Mouse (Mus musculus) 3T3-L1 (cell line): ENCODE results near the gene Kcna1.

Experiments
- DNase-seq: peaks from one replicate; pipeline ENCODE4 v3.0.0-alpha.2; 2015; ENCODE audit warnings: low read depth, low spot score

Kcna1 gene

GRCm38 (mm10) chr6:126597741-126598140 lies 48.4 kb downstream of the Kcna1 start:
- DNase-seq, result no peak

DNA sequence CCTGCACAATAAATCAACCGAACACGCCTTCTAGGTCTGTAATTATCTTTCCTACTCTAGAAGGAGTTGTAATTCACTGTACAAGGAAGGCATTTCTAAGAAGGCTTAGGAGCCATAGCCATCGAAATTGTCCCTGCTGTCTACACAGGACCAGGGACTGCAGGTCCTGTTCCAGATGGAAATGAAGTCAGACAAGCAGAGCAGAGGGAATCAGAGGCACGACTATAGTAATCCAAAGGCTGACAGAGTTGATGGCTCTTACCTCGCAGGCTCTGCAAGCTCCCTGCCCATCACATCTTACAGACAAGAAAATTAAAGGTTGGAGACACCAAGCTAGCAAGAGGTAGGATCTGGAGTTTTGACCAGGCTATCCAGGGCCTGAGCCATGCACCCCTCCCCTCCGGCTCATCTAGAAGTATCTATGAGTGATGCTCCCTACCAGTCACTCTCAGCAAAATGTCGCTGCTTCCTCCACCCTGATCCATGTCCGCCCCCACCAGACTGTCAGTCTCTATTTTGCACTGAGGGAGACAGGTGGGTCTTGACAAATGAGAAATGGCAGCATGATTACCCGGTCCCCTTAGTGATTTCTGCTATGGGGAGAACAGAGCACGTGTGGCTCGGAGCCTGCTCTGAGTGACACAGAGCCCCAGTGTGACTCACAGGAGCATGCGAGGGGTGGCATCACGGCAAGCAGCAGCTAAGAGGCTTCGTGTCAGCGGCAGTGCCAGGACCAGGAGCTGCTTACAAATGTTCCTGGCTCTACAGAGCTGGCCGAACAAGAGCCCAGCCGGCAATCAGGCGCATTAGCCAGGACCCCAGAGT lies 50.2 kb downstream of the Kcna1 start:
- no peak for DNase-seq

- no peak for DNase-seq
Measured at GRCm38 (mm10) chr6:126595130-126595529, 51.1 kb downstream of the Kcna1 start.

DNA sequence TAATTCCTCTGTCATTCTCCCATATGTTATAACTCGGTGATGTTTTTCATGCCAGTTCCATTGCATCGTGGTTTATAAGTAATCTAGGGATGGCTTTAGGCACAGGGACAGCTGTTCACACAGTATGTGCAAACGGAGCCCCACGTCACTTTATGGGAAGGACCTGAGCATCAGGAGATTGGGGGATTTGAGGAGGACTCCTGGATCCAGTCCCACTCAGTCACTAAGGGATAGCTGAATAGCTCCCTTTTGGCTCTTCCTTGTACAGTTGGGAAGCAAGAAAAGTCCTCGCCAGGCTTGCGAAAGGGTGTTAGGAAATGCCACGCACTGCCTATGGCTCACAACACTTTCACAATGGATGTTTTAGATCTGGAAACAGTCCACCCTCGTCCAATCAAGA lies 51.8 kb downstream of the Kcna1 start:
- no peak for DNase-seq

- no peak for DNase-seq
Measured at GRCm38 (mm10) chr6:126593336-126593735, 52.8 kb downstream of the Kcna1 start.
